Mouse (Mus musculus) kidney, adult 18-20 months (tissue): Measurements from ENCODE around the gene Aire.

ENCODE experiments used
- DNase-seq: peaks from one replicate; pipeline ENCODE4 v3.0.0; 2021

Gene Aire

DNA sequence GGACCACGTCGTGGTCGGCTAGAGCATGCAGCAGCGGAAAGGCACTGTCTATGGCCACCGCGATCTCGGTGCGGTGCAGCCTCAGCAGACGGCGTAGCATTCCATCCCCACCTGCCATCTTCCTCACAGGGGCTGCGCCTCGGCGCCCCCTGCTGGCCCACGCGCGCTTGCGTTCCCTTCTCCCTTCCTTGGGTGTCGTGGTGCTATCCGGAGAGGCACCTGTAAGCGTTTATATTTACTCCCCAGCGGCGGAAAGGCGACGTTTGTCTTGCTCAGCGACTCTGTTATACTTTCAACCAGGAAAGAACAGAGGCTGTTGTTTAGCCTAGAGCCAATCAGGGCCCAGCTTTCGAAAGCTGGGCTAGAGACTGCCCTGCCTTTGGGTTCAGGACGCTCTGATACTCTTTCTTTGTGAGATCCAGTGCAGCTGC is at the start of gene Aire:
Aire (minus strand) TSS at position 205 of the 431 bp plus-strand sequence.
- DNase-seq: peak; percentile 72

- no peak for DNase-seq
These were observed 49.3 kb upstream of the Aire start for GRCm38 (mm10) chr10:78092725-78093029.

DNA sequence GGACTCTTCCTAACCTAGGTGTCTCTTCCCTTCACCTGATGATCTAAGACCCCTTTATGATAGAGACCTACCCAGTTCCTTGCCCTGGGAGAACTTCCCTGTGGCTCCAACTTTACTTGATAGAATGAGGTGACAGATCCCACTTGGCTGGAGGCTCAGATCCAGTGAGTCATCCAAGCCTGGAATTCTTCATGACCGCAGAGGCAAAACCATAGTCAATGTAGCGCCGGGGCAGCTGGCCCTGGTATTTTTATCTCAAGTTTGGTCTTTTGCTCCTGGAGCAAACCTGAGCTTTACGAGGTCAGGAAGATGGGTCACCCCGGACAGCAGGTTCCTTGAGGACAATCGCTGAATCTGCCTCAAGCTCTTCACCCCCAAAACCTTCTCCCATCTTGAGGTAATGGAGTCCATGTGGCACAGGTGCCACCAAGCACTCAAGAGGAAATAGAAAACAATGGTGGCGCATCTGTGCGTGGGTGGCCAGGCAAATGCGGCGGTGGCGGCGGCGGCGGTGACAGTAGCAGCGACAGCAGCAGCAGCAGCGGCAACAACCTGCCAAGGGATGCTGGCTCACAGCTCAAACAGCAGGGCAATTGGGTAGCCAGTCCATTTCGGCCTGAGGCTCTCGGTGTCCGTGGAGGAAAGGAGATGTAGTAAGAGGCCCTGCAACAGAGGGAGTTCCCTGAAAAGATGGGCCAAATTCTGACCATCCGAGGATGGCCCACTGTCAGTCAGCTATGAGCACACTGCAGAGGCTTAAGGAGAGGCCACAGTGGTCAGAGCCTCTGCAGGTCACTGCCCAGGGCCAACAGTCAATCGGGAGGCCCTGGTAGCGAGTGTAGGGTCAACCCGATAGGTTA is 48.7 kb upstream of the Aire start:
- DNase-seq: no peak

DNA sequence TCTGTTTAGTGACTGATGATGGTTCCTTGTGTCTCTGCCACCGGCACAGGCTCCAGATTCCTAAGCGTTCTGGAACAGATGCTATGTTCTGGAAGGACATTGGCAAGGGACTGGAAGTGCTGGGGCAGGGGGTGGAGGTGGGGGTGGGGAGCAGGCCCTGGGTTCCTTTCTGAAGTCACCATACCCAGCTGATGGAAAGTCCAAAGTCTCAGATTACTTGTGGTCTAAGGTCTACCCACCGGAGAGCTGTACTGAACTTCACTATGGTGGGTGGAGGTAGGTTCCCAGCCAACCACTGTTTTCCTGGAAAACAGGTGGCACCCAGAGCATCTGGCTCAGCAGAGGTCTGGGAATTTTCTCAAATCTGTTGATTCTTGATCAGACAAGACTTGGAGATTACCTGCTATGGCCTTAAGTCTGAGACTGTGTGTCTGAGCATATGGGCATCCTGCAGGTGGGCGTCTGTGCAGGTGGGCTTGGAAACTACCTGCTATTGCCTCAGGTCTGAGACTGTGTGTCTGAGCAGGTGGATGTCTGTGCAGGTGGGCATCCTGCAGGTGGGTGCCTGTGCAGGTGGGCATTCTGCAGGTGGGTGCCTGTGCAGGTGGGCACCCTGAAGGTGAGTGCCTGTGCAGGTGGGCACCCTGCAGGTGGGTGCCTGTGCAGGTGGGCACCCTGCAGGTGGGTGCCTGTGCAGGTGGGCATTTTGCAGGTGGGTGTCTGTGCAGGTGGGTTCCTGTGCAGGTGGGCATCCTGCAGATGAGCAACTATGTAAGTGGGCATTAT is 47.5 kb upstream of the Aire start:
- no peak for DNase-seq

DNA sequence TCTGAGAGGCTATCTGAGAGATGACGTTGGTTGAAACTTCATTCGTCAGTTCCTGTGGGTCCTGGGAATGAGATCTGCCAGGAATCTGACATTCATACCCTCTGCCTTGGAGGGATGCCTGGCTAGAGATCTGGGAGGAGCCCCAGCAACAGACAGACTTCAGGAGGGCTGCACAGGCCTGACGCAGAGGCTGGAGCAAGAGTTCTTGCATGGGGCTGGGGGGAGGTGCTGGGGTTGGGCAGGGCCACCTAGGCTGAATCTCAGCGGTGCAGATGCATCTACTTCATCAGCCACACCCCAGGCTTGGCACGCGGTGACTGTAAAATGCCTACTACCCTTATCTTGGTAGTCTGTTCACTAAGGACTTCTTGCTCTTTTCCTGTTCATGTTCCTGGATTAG is 46.8 kb upstream of the Aire start:
- no peak for DNase-seq

DNA sequence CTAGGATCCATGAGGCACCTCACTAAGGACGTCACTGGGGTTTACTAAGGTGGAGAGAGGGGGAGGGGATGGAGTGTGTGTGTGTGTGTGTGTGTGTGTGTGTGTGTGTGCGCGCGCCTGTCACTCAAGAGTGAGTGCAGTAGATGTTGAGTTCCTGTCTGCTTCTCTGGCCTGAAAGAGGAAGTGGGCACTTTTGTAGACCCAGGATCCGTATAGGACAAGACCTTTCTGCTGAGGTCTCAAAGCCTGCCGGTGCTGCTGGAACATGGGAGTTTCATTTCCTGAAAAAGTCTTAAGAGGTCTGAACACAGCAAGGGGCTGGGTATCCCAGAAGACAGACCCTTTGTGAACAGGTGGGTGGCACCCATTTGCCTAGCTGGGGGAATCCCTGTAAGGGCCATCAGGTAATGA is 43.7 kb upstream of the Aire start:
- DNase-seq: no peak

DNA sequence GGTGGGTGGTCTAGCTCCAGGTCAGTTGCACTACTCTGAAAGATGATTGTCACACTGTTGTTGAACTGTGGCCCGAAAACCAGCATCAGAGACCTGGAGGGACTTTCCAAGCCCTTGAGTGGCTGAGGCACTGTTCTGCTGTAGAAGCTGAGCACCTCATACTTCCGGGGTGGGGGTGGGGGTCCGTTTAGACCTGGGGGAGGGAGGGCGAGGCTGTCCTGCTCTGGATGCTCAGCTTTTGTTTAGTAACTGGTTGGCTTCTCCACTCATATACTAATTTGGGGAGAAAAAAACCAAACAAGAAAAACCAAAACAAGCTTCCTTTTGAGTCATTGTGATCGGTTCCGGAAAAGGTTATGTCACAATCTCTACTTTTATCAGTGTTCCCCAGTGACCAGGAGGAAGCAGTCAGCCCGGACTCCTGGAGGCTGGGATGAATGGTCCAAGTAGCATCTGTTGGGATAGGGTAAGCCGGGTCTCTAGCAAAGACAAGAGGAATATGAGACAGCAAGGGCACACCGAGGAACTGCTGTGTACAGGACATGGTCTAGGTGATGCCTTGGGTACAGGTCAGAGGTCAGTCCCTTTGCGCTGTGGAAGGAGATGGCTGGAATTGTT is 43.1 kb upstream of the Aire start:
- DNase-seq: no peak

GRCm38 (mm10) chr10:78085711-78086110 is 42.3 kb upstream of the Aire start:
- no peak for DNase-seq

DNA sequence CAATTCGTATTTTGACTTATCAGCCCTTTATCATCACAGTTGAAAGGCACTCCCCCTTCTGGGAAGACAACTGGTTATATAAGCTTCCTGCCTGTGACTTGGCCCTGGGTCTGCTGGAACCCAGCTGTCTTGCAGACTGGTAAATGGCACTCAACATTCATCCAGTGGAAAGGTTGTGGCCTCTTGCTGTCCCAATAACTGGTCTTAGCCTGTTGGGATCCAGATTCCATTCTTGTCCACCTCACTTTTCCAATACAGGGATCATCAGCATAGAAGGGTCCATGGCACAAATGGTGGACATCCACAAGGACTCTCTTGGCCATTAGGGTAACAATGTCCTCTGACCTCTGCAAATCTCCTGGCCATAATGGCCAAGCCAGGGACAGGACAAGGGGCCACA is 40.7 kb upstream of the Aire start:
- DNase-seq: no peak

DNA sequence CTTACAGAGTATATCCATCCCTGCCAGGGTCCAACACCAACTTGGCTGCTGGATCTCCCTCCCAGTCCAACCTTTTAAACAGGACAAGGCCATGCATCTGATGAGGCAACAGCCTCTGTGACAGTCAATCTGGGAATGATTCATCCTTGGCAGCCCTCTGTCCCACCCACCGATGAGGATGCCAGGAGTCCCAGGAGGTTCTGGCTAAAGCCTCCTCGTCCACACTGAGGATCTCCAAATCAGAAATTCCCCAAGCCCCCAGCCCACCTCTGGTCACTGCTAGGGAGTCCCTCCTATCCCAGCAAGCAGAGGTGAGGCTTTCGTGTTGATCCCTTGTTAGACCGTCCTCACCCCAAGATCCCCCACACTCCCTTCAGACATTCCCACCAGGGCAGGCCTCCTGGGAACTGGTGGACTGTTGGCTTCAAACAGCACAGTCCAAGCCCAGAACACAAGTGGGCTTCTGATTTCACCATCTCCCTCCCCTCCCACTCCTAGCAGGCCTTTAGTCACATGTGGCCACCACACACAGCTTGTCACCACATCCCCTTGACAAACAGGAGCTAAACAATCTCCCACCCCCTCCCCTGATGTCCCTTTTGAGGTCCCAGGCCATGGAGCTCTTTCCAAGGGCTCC is 36.7 kb upstream of the Aire start:
- DNase-seq: no peak

DNA sequence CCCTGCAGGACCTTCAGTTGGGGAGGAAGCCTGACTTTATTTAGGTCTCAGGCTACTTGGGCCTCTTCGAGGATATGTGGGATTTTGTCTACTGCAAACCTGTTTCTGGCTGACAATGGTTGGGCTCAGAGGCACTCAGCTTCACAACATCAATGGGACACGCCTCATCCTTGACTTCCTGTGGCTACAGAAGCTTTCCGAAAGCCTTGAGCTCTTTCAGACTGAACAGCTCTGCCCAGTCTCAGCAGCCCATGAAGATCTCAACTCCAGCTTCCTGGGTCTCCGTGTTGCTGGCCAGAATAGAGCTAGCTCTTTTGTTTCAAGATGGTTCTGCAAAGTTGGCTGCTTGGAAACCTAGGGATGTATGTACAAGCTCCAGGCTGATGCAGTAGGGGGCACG is 34.9 kb upstream of the Aire start:
- DNase-seq: no peak

- no peak for DNase-seq
These were observed 34.5 kb upstream of the Aire start for GRCm38 (mm10) chr10:78077862-78078261.

GRCm38 (mm10) chr10:78074977-78075376 is 31.6 kb upstream of the Aire start:
- DNase-seq: no peak

- DNase-seq: no peak
These were observed 30.7 kb upstream of the Aire start for GRCm38 (mm10) chr10:78074151-78074550.

- peak; percentile 86 for DNase-seq
These were observed 25.9 kb upstream of the Aire start, which contains the start of gene Icosl for GRCm38 (mm10) chr10:78069101-78070011. Icosl (plus strand) TSS chr10:78069302.

- no peak for DNase-seq
These were observed 25.1 kb upstream of the Aire start for GRCm38 (mm10) chr10:78068541-78068940.

DNA sequence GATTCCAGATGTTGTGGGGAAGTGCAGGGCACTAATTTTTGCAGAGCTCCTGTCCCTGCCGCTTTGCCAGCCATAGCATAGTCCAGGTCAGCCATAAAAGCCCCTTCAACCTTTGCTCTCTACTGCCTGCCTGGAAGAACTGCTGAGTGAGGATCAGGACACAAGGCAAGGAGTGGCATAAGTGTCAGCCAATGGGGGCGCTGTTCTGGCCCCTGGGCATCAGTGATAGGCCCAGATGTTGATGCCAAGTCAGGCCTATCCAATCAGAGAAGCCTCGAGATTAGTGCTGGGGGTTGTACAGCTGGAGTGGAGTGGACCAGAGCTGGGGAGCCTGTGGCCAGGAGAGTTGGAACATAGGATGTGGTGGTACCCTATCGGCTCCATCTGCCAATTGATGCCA is 23.8 kb upstream of the Aire start:
- peak; percentile 31 for DNase-seq

- no peak for DNase-seq
These were observed 19.7 kb upstream of the Aire start for GRCm38 (mm10) chr10:78063122-78063521.

GRCm38 (mm10) chr10:78057056-78057455 is 13.6 kb upstream of the Aire start:
- DNase-seq: no peak

DNA sequence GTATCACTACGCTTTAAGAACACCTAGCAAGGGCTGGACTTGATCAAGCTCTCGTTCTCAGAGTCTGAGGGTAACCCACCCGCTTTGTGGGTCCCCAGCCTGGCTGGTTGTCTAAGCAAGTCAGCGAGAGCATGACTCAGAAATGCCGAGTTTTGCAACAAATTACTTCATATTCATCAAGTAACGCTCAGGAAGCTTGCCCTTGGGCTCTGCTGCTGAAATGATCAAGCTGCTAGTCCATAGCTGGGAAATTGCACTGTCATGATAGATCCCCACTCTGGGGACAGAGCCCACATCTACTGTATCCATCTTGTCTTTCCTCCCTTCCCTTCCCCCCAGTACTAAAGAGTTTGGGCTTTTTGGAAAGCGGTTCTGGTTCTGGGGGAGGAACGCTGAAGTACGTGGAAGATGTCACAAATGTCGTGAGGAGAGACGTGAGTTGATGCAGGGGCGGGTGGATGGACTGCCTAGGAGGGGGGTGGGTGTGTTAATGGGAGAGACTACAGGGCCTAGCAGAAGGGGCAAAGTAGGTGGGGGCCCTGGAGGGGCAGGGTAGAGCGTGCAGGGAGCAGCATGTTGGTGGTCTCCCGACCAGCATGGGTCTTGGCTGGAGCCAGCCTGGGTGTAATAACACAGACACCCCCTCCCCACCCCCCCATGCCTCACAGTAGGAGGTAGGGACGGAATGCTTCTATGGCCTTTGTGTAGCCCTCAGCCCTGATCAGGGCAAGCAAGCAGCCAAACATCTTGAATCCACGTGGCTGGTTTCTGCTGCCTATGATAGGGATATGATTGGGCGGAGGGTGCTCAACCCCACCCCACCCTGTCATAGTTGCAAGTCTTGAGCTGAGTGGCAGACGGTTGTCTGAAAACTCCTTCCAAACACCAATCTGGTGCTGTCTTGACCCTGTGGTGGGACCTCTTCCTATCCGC is 11.5 kb upstream of the Aire start:
- DNase-seq: no peak

GRCm38 (mm10) chr10:78049519-78050035 is 6.2 kb upstream of the Aire start:
- DNase-seq: no peak
